ENCODE assay signal across 19 mouse cellular contexts in the genomic region with DNA sequence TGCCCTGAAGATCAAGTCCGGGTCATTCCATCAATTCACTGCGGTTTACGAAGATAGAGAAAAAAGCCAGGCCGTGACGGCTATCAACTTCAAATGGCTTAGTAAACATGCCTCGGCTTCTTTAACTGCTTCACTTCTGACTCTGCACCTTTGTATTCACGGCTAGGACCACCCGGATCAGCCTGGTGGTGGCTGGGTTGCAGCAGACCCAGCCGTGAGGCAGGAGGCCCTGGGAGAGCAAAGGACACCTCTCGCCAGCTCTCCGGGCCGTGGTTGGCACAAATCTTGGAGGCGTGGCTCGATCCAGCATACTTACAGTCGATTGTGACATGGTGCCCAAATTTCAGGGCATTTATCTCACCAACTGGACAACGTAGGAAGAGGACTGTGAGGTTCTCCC.
DNase-seq lines count a peak whose midpoint lies in the region; ATAC-seq and TF ChIP-seq lines count a peak whose summit lies in the region.
"Had no signal": no experiment of that assay in that cellular context is flagged by ENCODE, and none has a peak within 500 bp of the region (broad histone marks: within the 10 kb centered on the region; RNA-seq: fewer than 3 reads in every experiment).

No protein-coding gene starts in this region.

- no peak for TF ChIP-seq CTCF in gastrocnemius, adult 2 months (IDR thresholded peaks at IDR 0.05)
- TF ChIP-seq CTCF in hindbrain, postnatal 0 days (IDR thresholded peaks at IDR 0.05; ENCODE audit: low read depth), result no peak

- 0 out of 2 replicates have a peak, but pooled peaks cover 5% of the 10 kb centered on the region for H3K27me3 ChIP-seq in midbrain, embryonic 13.5 days
- no peaks in the 10 kb centered on the region for H3K27me3 ChIP-seq in midbrain, embryonic 11.5 days (ENCODE audit: control insufficient read depth, insufficient read depth, low read length)
- 0 out of 2 replicates have a peak, but pooled peaks cover 4% of the 10 kb centered on the region for H3K27me3 ChIP-seq in hindbrain, embryonic 14.5 days (ENCODE audit: control insufficient read depth, insufficient read depth, low read length)
- no peaks in the 10 kb centered on the region for H3K27me3 ChIP-seq in hindbrain, postnatal 0 days (ENCODE audit: insufficient read depth, low read length)
- H3K27me3 ChIP-seq: embryonic facial prominence, embryonic 12.5 days; heart, embryonic 15.5 days had no signal

- H3K4me2 ChIP-seq in midbrain, embryonic 13.5 days (replicated peaks), result no peak overlapping the region
- no peak overlapping the region for H3K4me2 ChIP-seq in midbrain, embryonic 11.5 days
- no peak overlapping the region for H3K4me2 ChIP-seq in hindbrain, embryonic 14.5 days (replicated peaks)
- H3K4me2 ChIP-seq in hindbrain, postnatal 0 days (ENCODE audit: low read depth, low read length), result no peak overlapping the region
- H3K4me2 ChIP-seq: embryonic facial prominence, embryonic 12.5 days; heart, embryonic 11.5 days; heart, embryonic 15.5 days had no signal

- WGBS in midbrain, embryonic 13.5 days, result 73% methylated on average over 16 of the region's 16 CpGs
- WGBS in midbrain, embryonic 11.5 days, result 74% methylated on average over 16 of the region's 16 CpGs
- WGBS in hindbrain, embryonic 14.5 days, result 72% methylated on average over 16 of the region's 16 CpGs
- 65% methylated on average over 16 of the region's 16 CpGs for WGBS in hindbrain, postnatal 0 days

- H3K9me3 ChIP-seq in midbrain, embryonic 13.5 days, result no peaks in the 10 kb centered on the region
- H3K9me3 ChIP-seq in midbrain, embryonic 11.5 days (ENCODE audit: control insufficient read depth, low read length), result no peaks in the 10 kb centered on the region
- no peaks in the 10 kb centered on the region for H3K9me3 ChIP-seq in hindbrain, embryonic 14.5 days (ENCODE audit: control insufficient read depth, low read length)
- H3K9me3 ChIP-seq in hindbrain, postnatal 0 days (ENCODE audit: low read length), result no peaks in the 10 kb centered on the region
- H3K9me3 ChIP-seq: embryonic facial prominence, embryonic 12.5 days; heart, embryonic 15.5 days had no signal

- no peak for ATAC-seq in midbrain, embryonic 13.5 days
- no peak for ATAC-seq in midbrain, embryonic 11.5 days (ENCODE audit: low FRiP score)
- 0 out of 2 replicates have a peak, but pooled peaks have one; percentile 51 for ATAC-seq in hindbrain, embryonic 14.5 days (ENCODE audit: low FRiP score)
- no peak for ATAC-seq in hindbrain, postnatal 0 days

- no peaks in the 10 kb centered on the region for H3K36me3 ChIP-seq in midbrain, embryonic 13.5 days
- H3K36me3 ChIP-seq in midbrain, embryonic 11.5 days (ENCODE audit: control insufficient read depth, insufficient read depth, low read length), result no peaks in the 10 kb centered on the region
- no peaks in the 10 kb centered on the region for H3K36me3 ChIP-seq in hindbrain, embryonic 14.5 days (replicated peaks; ENCODE audit: control insufficient read depth, insufficient read depth)
- H3K36me3 ChIP-seq in hindbrain, postnatal 0 days (ENCODE audit: insufficient read depth, low read length), result no peaks in the 10 kb centered on the region
- H3K36me3 ChIP-seq: embryonic facial prominence, embryonic 12.5 days; heart, embryonic 15.5 days had no signal

- no peak overlapping the region for H3K4me3 ChIP-seq in gastrocnemius, adult 2 months
- no peak overlapping the region for H3K4me3 ChIP-seq in midbrain, embryonic 13.5 days (replicated peaks)
- no peak overlapping the region for H3K4me3 ChIP-seq in midbrain, embryonic 11.5 days (ENCODE audit: low read depth, low read length)
- H3K4me3 ChIP-seq in hindbrain, embryonic 14.5 days (replicated peaks; ENCODE audit: low read length), result no peak overlapping the region
- no peak overlapping the region for H3K4me3 ChIP-seq in hindbrain, postnatal 0 days (ENCODE audit: low read length)
- H3K4me3 ChIP-seq: embryonic facial prominence, embryonic 12.5 days; heart, embryonic 15.5 days had no signal

- no peak overlapping the region for H3K27ac ChIP-seq in gastrocnemius, adult 2 months
- peak overlapping the region; percentile 57 for H3K27ac ChIP-seq in midbrain, embryonic 13.5 days
- H3K27ac ChIP-seq in midbrain, embryonic 11.5 days (ENCODE audit: low read depth, low read length), result no peak overlapping the region
- peak overlapping the region; percentile 60 for H3K27ac ChIP-seq in hindbrain, embryonic 14.5 days
- peak overlapping the region; percentile 27; the same call in 1 of the 2 replicates for H3K27ac ChIP-seq in hindbrain, postnatal 0 days
- H3K27ac ChIP-seq: embryonic facial prominence, embryonic 12.5 days; heart, embryonic 15.5 days had no signal

- H3K9ac ChIP-seq in midbrain, embryonic 13.5 days (replicated peaks), result no peak overlapping the region
- no peak overlapping the region for H3K9ac ChIP-seq in midbrain, embryonic 11.5 days (ENCODE audit: low read length)
- no peak overlapping the region for H3K9ac ChIP-seq in hindbrain, embryonic 14.5 days
- no peak overlapping the region for H3K9ac ChIP-seq in hindbrain, postnatal 0 days (replicated peaks; ENCODE audit: low read length)
- H3K9ac ChIP-seq: embryonic facial prominence, embryonic 12.5 days; forebrain, postnatal 0 days; heart, embryonic 15.5 days had no signal

- intact Hi-C loops in gastrocnemius, adult 2 months (cut with DNase I), result no loop called here
- intact Hi-C loops in gastrocnemius, postnatal 36 days (cut with DNase I), result no loop called here

- peaks cover 11% of the 10 kb centered on the region; the same call in 1 of the 2 replicates for H3K4me1 ChIP-seq in midbrain, embryonic 13.5 days (replicated peaks)
- H3K4me1 ChIP-seq in midbrain, embryonic 11.5 days (ENCODE audit: control insufficient read depth, insufficient read depth, low read length), result no peaks in the 10 kb centered on the region
- H3K4me1 ChIP-seq in hindbrain, embryonic 14.5 days (replicated peaks; ENCODE audit: control insufficient read depth, insufficient read depth, low read length), result peaks cover 13% of the 10 kb centered on the region; the same call in 1 of the 2 replicates
- H3K4me1 ChIP-seq in hindbrain, postnatal 0 days (ENCODE audit: insufficient read depth, low read length), result no peaks in the 10 kb centered on the region
- H3K4me1 ChIP-seq: embryonic facial prominence, embryonic 12.5 days; heart, embryonic 15.5 days had no signal

- peak; percentile 17 for DNase-seq in gastrocnemius, adult 2 months
- DNase-seq in gastrocnemius, postnatal 36 days, result no peak
- DNase-seq in midbrain, embryonic 11.5 days (ENCODE audit: low spot score, missing footprints), result no peak
- no peak for DNase-seq in hindbrain, embryonic 14.5 days (ENCODE audit: low spot score)
- DNase-seq in hindbrain, postnatal 0 days (ENCODE audit: low spot score), result no peak
- DNase-seq in urinary bladder, postnatal 25 days (ENCODE audit: low spot score), result no peak
- DNase-seq in adrenal gland, adult (ENCODE audit: inconsistent age in 2 of 2, low spot score in 1 of 2), result no peak
- DNase-seq: adrenal gland, postnatal 14 days; cerebellum, adult 11-12 months; cerebellum, adult 9-10 months; cerebellum, postnatal 25 days; forebrain, postnatal 0 days; gastrocnemius, postnatal 25 days; heart, adult 18-20 months; heart, postnatal 14 days had no signal

Comparison
In these comparisons a context has a peak if more than half of its experiments do, and no peak if none do; other contexts are left out.
1. H3K27ac ChIP-seq: peak in midbrain, embryonic 13.5 days (single experiment), hindbrain, embryonic 14.5 days (single experiment) and hindbrain, postnatal 0 days (single experiment); none in gastrocnemius, adult 2 months (single experiment) and midbrain, embryonic 11.5 days (single experiment).